Mouse (Mus musculus) olfactory bulb, adult 2 months (tissue): ENCODE results near the gene Tbc1d16. TPM values are rescaled to one million over a fixed set of nuclear protein-coding genes. Genes with fewer than 3 reads are reported as not detected.

ENCODE experiments used
- H3K27ac ChIP-seq: fragments of 200-500 bp; 2 replicates; pipeline ENCODE4 v1.5.1; 2012; ENCODE audit warnings: low read depth, low read length; ENCODE audit not compliant: insufficient read depth
- H3K4me1 ChIP-seq: fragments of 200-500 bp; 2 replicates; pipeline ENCODE4 v1.6.1; 2012; ENCODE audit warnings: low read length; ENCODE audit not compliant: control insufficient read depth, insufficient read depth
- H3K4me3 ChIP-seq: fragments of 200-500 bp; 2 replicates; pipeline ENCODE4 v1.5.1; 2012; ENCODE audit warnings: mild to moderate bottlenecking, low read depth, low read length, moderate library complexity; ENCODE audit not compliant: insufficient read depth
- CTCF ChIP-seq: fragments of 200-500 bp; IDR thresholded peaks from 2 replicates; pipeline ENCODE4 v1.5.1; 2012; ENCODE audit warnings: low read depth, mild to moderate bottlenecking, low read length, moderate library complexity; ENCODE audit not compliant: insufficient read depth
- POLR2A ChIP-seq: fragments of 200-500 bp; IDR thresholded peaks from 2 replicates; pipeline ENCODE4 v1.6.1; 2012; ENCODE audit warnings: mild to moderate bottlenecking, low read depth, low read length, moderate library complexity; ENCODE audit not compliant: insufficient read depth
- WGBS: fragments of 180-500 bp; shearing (Covaris S2); methylation state at CpG from one replicate; pipeline ENCODE4 v1.1.7; 2018; 5-methylcytosine and 5-hydroxymethylcytosine counted together
- polyA plus RNA-seq: library from polyadenylated mRNA; stranded (reverse); fragments of >200 nt; gene quantifications from 2 replicates; pipeline ENCODE4 v1.2.4, GENCODE M21; 2012; ENCODE audit warnings: low replicate concordance; ENCODE audit not compliant: missing spikeins, insufficient read depth, insufficient read length

Gene Tbc1d16
- polyA plus RNA-seq, 1 experiment: not detected

DNA sequence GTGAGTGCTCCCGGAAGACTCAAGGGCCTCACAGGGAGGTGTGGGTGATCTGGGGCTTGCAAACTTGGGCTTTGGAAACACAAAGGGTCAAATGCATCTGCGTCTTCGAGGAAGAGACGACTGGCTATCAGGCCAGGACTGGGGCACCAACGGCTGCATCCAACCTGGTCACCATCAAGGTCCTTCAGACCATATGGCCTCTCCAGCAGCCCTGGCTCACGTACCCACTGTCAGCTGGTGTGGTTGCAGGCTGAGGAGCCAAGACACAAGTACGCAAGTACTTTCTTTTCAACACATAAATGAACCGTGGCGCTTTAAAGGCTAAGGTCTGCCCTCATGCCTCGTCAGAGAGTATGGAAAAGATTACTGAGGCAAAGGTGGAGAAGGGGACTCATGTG is 40.5 kb downstream of the Tbc1d16 start:
- 72% methylated on average over 10 of the region's 10 CpGs for WGBS

GRCm38 (mm10) chr11:119186989-119187799 is 41.1 kb downstream of the Tbc1d16 start:
- Histone ChIP-seq H3K4me3 (no peak overlapping the region), H3K4me1 (peaks cover 23% of the 10 kb centered on the region), H3K27ac (no peak overlapping the region)
- 40% methylated on average over 25 of the region's 25 CpGs for WGBS
- TF ChIP-seq POLR2A (no peak), CTCF (peak; percentile 84; the same call in 1 of the 2 replicates)

More for the DNA sequence above, 40.5 kb downstream of the Tbc1d16 start:
- Histone ChIP-seq H3K27ac (no peak overlapping the region), H3K4me1 (peaks cover 23% of the 10 kb centered on the region), H3K4me3 (no peak overlapping the region)
- TF ChIP-seq CTCF (no peak), POLR2A (no peak)

DNA sequence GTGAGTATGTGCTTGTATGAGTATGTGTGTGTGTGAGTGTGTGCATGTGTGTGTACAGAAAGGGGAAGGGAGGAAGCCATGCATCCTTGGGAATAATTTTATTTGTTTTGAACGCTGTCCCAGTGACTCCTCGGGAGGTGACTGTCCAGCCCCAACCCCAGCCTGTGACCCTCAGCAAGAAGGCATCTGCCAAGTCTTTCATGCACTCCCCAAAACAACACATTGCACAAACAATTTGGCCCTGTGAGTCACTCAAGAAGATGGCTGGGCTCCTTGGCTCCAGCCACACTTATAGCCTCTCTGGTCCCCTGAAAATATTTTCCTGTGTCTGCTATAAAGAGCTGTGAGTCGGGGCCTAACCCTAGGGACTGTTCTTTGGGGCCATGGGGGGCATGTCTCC is 41.9 kb downstream of the Tbc1d16 start:
- 60% methylated on average over 3 of the region's 3 CpGs for WGBS
- no peak overlapping the region for H3K4me3 ChIP-seq
- peaks cover 30% of the 10 kb centered on the region for H3K4me1 ChIP-seq
- no peak overlapping the region for H3K27ac ChIP-seq
- TF ChIP-seq POLR2A (no peak), CTCF (no peak)

DNA sequence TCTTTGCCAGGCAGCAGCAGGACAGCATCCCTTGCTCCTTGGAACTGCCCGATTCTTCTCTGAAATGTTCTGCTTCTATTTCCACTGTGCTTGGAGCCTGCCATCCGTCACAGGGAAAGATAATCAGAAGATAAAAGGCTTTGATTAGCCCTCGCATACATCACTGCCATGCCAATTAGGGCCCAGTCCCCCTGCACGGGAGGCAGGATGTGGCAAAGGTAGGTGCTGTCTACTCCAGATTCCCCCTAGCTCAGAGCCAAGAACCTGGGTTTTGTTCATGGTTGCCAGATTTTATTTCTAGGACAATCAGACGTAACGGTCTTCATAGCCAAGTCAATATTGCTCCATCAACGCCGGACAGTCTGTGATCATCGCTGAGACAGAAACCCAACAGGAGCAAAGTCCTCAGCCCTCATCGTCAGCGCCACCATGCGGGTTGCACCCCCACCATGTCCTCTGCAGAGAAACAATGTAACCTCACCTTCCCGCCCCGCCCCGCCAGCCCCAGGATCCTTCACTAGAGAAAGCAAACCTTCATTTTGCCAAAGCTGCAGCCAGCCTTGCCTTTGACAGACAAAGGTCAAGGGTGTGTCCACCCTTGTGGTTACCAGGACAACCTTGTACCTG is 44.5 kb downstream of the Tbc1d16 start:
- Histone ChIP-seq H3K4me3 (no peak overlapping the region), H3K4me1 (peaks cover 25% of the 10 kb centered on the region), H3K27ac (no peak overlapping the region)
- TF ChIP-seq POLR2A: no peak
- no peak for TF ChIP-seq CTCF
- 87% methylated on average over 15 of the region's 15 CpGs for WGBS

DNA sequence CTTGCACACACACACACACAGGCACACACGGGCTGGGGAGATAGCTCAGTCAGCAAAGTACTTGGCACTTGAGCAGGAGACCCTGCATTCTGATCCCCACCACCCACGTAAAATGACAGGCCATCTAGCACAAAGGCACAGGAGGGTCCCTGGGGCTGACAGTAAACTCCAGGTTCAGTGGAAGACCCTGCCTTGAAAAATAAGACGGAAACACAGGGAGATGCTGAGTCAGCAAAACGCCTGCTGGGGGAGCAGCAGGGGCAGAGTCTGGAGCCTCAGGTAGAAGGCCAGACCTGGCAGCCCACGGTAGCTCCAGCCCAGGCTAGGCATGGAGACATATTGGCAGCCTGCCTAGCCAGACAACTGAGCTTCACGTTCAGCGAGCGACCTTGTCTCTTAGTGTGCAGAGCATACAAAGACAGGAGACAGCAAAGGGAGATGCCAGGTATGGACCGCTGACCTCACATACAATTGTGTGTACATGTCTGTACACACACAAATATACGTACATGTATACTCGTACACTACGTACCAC is 46.4 kb downstream of the Tbc1d16 start:
- 86% methylated on average over 12 of the region's 12 CpGs for WGBS
- TF ChIP-seq POLR2A: no peak
- TF ChIP-seq CTCF: no peak
- H3K27ac ChIP-seq: no peak overlapping the region
- H3K4me1 ChIP-seq: peaks cover 18% of the 10 kb centered on the region
- H3K4me3 ChIP-seq: no peak overlapping the region

- Histone ChIP-seq H3K27ac (no peak overlapping the region), H3K4me3 (no peak overlapping the region), H3K4me1 (peaks cover 16% of the 10 kb centered on the region)
- TF ChIP-seq CTCF: no peak
- TF ChIP-seq POLR2A: no peak
- WGBS: 82% methylated on average over 14 of the region's 14 CpGs
These were observed 47.3 kb downstream of the Tbc1d16 start for GRCm38 (mm10) chr11:119180824-119181582.

- peaks cover 16% of the 10 kb centered on the region for H3K4me1 ChIP-seq
These were observed 50.0 kb downstream of the Tbc1d16 start for GRCm38 (mm10) chr11:119178317-119178716.

GRCm38 (mm10) chr11:119176389-119177179 is 51.7 kb downstream of the Tbc1d16 start:
- H3K27ac ChIP-seq: no peak overlapping the region
- 82% methylated on average over 27 of the region's 27 CpGs for WGBS

More at GRCm38 (mm10) chr11:119178317-119178716, 50.0 kb downstream of the Tbc1d16 start:
- WGBS: 93% methylated on average over 8 of the region's 8 CpGs
- Histone ChIP-seq H3K27ac (no peak overlapping the region), H3K4me3 (no peak overlapping the region)
- TF ChIP-seq CTCF (no peak), POLR2A (no peak)

More at GRCm38 (mm10) chr11:119176389-119177179, 51.7 kb downstream of the Tbc1d16 start:
- Histone ChIP-seq H3K4me3 (no peak overlapping the region), H3K4me1 (peaks cover 8% of the 10 kb centered on the region)
- TF ChIP-seq POLR2A: no peak
- TF ChIP-seq CTCF: no peak
